Mouse (Mus musculus): ENCODE data around the gene Ece1. TPM values are rescaled to one million over a fixed set of nuclear protein-coding genes. Genes with fewer than 3 reads are reported as not detected.

The Ece1 gene
- polyA plus RNA-seq, 1 experiment from 2014 or later, result 48.6 TPM

DNA sequence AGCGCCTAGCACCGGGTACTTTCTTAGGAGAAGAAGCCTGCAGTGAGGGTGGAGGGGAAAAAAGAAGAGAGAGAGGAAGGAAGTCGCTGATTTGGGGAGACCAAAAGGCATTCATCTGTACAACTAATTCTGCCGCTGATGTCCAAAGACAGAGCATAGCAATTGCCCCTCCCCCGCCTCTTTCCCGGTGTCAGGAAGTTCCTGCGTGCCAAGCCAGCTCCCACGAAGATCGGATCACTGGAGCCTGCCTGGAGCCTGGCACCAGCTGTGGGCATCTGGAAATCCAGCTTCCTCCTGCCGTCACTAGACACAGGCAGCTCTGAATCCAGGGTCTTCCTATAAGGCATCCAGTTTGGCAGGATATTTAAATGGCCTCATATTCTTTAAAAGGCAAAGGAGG is 122.2 kb downstream of the Ece1 start:
- H3K4me3 ChIP-seq (replicated peaks; ENCODE audit: low read length), result no peak overlapping the region
- ATAC-seq (ENCODE audit: insufficient read depth, low FRiP score), result 0 out of 2 replicates have a peak, but pooled peaks have one; percentile 21
- 40% methylated on average over 10 of the region's 10 CpGs for WGBS
- no peaks in the 10 kb centered on the region for H3K9me3 ChIP-seq (replicated peaks; ENCODE audit: control insufficient read depth, low read length)
- no peaks in the 10 kb centered on the region for H3K27me3 ChIP-seq (ENCODE audit: control insufficient read depth, insufficient read depth, low read length)
- no peak overlapping the region for H3K9ac ChIP-seq (ENCODE audit: low read length)
- H3K4me1 ChIP-seq (ENCODE audit: control insufficient read depth, insufficient read depth, low read length), result no peaks in the 10 kb centered on the region
- H3K27ac ChIP-seq (ENCODE audit: low read length), result no peak overlapping the region
- no peaks in the 10 kb centered on the region for H3K36me3 ChIP-seq (ENCODE audit: control insufficient read depth, insufficient read depth, low read length)
- no peak overlapping the region for H3K4me2 ChIP-seq (ENCODE audit: low read depth, low read length)

DNA sequence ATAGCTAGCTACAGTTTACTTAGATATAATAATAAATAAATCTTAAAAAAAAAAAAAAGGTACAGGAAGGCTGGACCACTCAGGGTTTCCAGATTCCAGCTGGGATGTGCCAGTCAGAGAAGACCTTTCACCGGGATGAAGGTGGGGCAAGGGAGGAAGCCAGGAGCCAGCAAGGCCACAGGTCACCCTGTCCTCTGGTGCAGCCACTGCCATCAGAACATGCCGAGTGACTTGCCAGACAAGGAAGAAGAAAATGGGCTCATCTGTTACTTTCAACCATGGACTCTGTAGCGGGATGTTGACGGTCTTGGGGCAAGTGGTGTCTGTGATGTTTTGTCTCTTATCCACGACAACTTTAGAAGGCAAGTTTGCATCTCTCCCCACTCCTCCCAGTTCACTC is 122.7 kb downstream of the Ece1 start:
- H3K9ac ChIP-seq (ENCODE audit: low read length), result no peak overlapping the region
- H3K4me2 ChIP-seq (ENCODE audit: low read depth, low read length), result no peak overlapping the region
- no peak for ATAC-seq (ENCODE audit: insufficient read depth, low FRiP score)
- no peak overlapping the region for H3K27ac ChIP-seq (ENCODE audit: low read length)
- no peak overlapping the region for H3K4me3 ChIP-seq (replicated peaks; ENCODE audit: low read length)
- no peaks in the 10 kb centered on the region for H3K4me1 ChIP-seq (ENCODE audit: control insufficient read depth, insufficient read depth, low read length)
- H3K36me3 ChIP-seq (ENCODE audit: control insufficient read depth, insufficient read depth, low read length), result no peaks in the 10 kb centered on the region
- WGBS, result 54% methylated on average over 5 of the region's 5 CpGs
- no peaks in the 10 kb centered on the region for H3K9me3 ChIP-seq (replicated peaks; ENCODE audit: control insufficient read depth, low read length)
- H3K27me3 ChIP-seq (ENCODE audit: control insufficient read depth, insufficient read depth, low read length), result no peaks in the 10 kb centered on the region

GRCm38 (mm10) chr4:137989426-137989825 is 127.4 kb downstream of the Ece1 start:
- no peak overlapping the region for H3K4me2 ChIP-seq (ENCODE audit: low read depth, low read length)
- 90% methylated on average over 5 of the region's 5 CpGs for WGBS
- no peak overlapping the region for H3K9ac ChIP-seq (ENCODE audit: low read length)
- H3K4me1 ChIP-seq (ENCODE audit: control insufficient read depth, insufficient read depth, low read length), result 0 out of 2 replicates have a peak, but pooled peaks cover 4% of the 10 kb centered on the region
- H3K36me3 ChIP-seq (ENCODE audit: control insufficient read depth, insufficient read depth, low read length), result no peaks in the 10 kb centered on the region
- no peak overlapping the region for H3K4me3 ChIP-seq (replicated peaks; ENCODE audit: low read length)
- no peaks in the 10 kb centered on the region for H3K27me3 ChIP-seq (ENCODE audit: control insufficient read depth, insufficient read depth, low read length)
- 0 out of 2 replicates have a peak, but pooled peaks cover 3% of the 10 kb centered on the region for H3K9me3 ChIP-seq (replicated peaks; ENCODE audit: control insufficient read depth, low read length)
- H3K27ac ChIP-seq (ENCODE audit: low read length), result no peak overlapping the region
- ATAC-seq (ENCODE audit: insufficient read depth, low FRiP score), result no peak

DNA sequence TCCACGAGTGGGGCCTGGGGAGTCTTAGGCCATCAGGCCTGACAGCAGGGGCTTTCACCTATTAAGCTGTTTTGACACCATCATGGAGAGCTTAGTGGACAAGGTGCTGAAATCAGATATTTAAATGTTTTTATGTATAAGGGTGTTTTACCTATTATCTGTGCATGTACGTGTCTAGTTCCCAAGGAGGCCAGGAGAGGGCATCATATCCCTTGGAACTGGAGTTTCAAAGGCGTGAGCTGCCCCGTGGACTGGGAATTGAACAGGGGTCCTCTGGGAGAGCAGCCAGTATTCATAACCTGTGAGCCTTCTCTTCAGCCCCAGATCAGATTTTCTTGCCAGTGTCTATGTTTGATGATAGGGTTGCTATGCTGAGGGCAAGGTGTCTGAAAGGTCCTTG is 128.4 kb downstream of the Ece1 start:
- ATAC-seq (ENCODE audit: insufficient read depth, low FRiP score), result no peak

GRCm38 (mm10) chr4:137991240-137991639 is 129.2 kb downstream of the Ece1 start:
- Histone ChIP-seq H3K9me3 (replicated peaks; ENCODE audit: control insufficient read depth, low read length) (0 out of 2 replicates have a peak, but pooled peaks cover 3% of the 10 kb centered on the region), H3K4me3 (replicated peaks; ENCODE audit: low read length) (no peak overlapping the region), H3K4me2 (ENCODE audit: low read depth, low read length) (no peak overlapping the region), H3K9ac (ENCODE audit: low read length) (no peak overlapping the region), H3K4me1 (ENCODE audit: control insufficient read depth, insufficient read depth, low read length) (peaks cover 20% of the 10 kb centered on the region), H3K27ac (ENCODE audit: low read length) (no peak overlapping the region), H3K36me3 (ENCODE audit: control insufficient read depth, insufficient read depth, low read length) (peaks cover 2% of the 10 kb centered on the region; the same call in 1 of the 2 replicates), H3K27me3 (ENCODE audit: control insufficient read depth, insufficient read depth, low read length) (no peaks in the 10 kb centered on the region)
- 72% methylated on average over 7 of the region's 7 CpGs for WGBS
- ATAC-seq (ENCODE audit: insufficient read depth, low FRiP score), result no peak

More for the DNA sequence above, 128.4 kb downstream of the Ece1 start:
- Histone ChIP-seq H3K36me3 (ENCODE audit: control insufficient read depth, insufficient read depth, low read length) (no peaks in the 10 kb centered on the region), H3K9me3 (replicated peaks; ENCODE audit: control insufficient read depth, low read length) (0 out of 2 replicates have a peak, but pooled peaks cover 3% of the 10 kb centered on the region), H3K27ac (ENCODE audit: low read length) (no peak overlapping the region), H3K27me3 (ENCODE audit: control insufficient read depth, insufficient read depth, low read length) (no peaks in the 10 kb centered on the region), H3K4me2 (ENCODE audit: low read depth, low read length) (no peak overlapping the region), H3K9ac (ENCODE audit: low read length) (no peak overlapping the region), H3K4me3 (replicated peaks; ENCODE audit: low read length) (no peak overlapping the region), H3K4me1 (ENCODE audit: control insufficient read depth, insufficient read depth, low read length) (peaks cover 12% of the 10 kb centered on the region)
- 85% methylated on average over 4 of the region's 4 CpGs for WGBS

DNA sequence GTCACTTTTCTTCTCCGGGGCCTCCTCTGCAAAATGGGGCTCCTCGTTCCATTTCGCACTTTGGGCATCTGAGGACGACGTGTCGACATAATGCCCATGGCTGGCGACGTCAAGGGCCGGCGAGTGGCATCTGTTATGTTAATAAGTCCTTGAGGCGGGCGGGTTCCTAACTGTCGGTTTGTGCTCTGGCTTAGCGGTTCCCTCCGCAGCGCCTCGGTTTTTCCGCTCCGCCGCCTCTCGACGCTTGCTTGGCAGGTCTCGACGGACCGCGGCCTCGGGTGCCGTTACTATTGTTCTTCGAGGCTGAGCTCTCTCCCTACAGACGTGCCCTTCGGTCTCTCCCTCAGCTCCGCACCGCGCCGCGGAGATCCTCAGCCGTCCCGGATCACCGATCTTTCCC is 130.9 kb downstream of the Ece1 start, which contains the start of gene Eif4g3:
Gene Eif4g3 (plus strand): TSS at position 133 of the 400 bp plus-strand sequence.
- Histone ChIP-seq H3K9ac (ENCODE audit: low read length) (peak within 1 kb of the TSS; percentile 94), H3K4me1 (ENCODE audit: control insufficient read depth, insufficient read depth, low read length) (peaks cover 22% of the 10 kb centered on the region), H3K9me3 (replicated peaks; ENCODE audit: control insufficient read depth, low read length) (0 out of 2 replicates have a peak, but pooled peaks cover 3% of the 10 kb centered on the region), H3K36me3 (ENCODE audit: control insufficient read depth, insufficient read depth, low read length) (peaks cover 6% of the 10 kb centered on the region; the same call in 1 of the 2 replicates), H3K4me3 (replicated peaks; ENCODE audit: low read length) (peak within 1 kb of the TSS; percentile 80), H3K27me3 (ENCODE audit: control insufficient read depth, insufficient read depth, low read length) (no peaks in the 10 kb centered on the region), H3K4me2 (ENCODE audit: low read depth, low read length) (peak within 1 kb of the TSS; percentile 70), H3K27ac (ENCODE audit: low read length) (peak within 1 kb of the TSS; percentile 87)
- no peak; the same call in 1 of the 2 replicates for ATAC-seq (ENCODE audit: insufficient read depth, low FRiP score)
- 2% methylated on average over 39 of the region's 39 CpGs for WGBS

DNA sequence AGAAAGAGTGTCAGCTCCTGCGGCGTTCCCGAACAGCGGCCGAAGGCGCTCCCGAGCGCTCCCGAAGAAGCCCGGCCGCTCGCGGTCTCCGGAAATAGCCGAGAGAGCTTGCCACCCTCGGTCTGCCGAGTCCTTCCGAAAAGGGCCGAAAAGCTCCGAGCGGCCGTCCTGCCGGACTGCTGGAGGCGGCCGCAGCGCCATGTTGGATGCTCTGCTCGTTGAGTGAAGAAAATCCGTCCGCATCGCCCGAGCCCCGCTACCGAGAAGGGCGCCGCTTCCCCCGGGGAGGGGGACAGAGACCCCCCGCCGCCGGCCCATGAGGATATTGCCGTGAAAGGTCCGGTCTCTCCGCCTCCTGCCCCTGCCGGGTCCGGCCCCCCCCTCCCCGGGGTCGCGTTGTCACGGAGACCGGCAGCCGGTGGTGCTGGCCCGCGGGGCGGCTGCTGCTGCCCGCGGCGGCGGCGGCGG is 131.3 kb downstream of the Ece1 start:
- WGBS, result under 1% methylated on average over 58 of the region's 59 CpGs
- peak overlapping the region; percentile 80 for H3K4me3 ChIP-seq (replicated peaks; ENCODE audit: low read length)
- peak overlapping the region; percentile 70 for H3K4me2 ChIP-seq (ENCODE audit: low read depth, low read length)
- H3K9me3 ChIP-seq (replicated peaks; ENCODE audit: control insufficient read depth, low read length), result 0 out of 2 replicates have a peak, but pooled peaks cover 3% of the 10 kb centered on the region
- H3K4me1 ChIP-seq (ENCODE audit: control insufficient read depth, insufficient read depth, low read length), result peaks cover 22% of the 10 kb centered on the region
- no peaks in the 10 kb centered on the region for H3K27me3 ChIP-seq (ENCODE audit: control insufficient read depth, insufficient read depth, low read length)
- peak overlapping the region; percentile 94 for H3K9ac ChIP-seq (ENCODE audit: low read length)
- peak overlapping the region; percentile 87 for H3K27ac ChIP-seq (ENCODE audit: low read length)
- peak; percentile 95 for ATAC-seq (ENCODE audit: insufficient read depth, low FRiP score)
- H3K36me3 ChIP-seq (ENCODE audit: control insufficient read depth, insufficient read depth, low read length), result peaks cover 11% of the 10 kb centered on the region; the same call in 1 of the 2 replicates

DNA sequence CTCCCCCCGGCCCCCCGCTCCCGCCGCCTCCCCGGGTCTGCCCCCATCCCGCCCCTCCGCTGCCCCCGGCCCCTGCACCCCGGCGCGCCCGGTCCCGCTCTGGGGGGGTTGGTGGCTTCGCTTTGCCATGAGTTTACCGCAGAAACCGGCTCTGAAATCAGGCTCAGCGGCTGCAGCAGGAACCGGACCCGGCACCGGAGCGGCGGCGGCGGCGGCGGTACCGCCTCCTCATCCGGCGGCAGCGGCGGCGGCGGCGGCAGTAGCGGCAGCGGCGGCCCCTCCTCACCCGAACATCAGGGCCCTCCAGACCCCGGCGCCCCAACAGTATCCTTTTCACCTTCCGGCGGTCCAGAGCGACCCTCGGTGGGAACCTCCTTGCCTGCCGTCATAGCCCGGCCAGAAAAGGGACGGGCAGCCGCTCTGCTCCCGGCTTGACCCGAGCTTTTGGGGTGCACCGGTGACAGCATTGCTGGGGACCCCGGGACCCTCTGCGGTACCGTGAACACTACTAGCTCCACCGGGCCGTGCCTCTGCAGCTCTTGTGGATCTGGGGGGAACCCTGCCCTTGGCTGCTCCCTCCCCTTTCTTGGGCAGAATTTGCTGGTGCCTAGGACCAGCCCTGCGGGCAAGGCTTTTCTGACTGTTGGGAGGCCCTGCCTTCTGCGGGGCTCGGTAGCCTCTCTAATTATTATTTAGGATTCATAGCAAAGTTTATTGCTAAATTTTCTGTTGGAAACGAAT is 132.0 kb downstream of the Ece1 start:
- peak; percentile 15; the same call in 1 of the 2 replicates for ATAC-seq (ENCODE audit: insufficient read depth, low FRiP score)
- WGBS, result under 1% methylated on average over 48 of the region's 60 CpGs

More for the DNA sequence above, 132.0 kb downstream of the Ece1 start:
- Histone ChIP-seq H3K9me3 (replicated peaks; ENCODE audit: control insufficient read depth, low read length) (0 out of 2 replicates have a peak, but pooled peaks cover 3% of the 10 kb centered on the region), H3K36me3 (ENCODE audit: control insufficient read depth, insufficient read depth, low read length) (peaks cover 17% of the 10 kb centered on the region), H3K4me3 (replicated peaks; ENCODE audit: low read length) (peak overlapping the region; percentile 80), H3K27ac (ENCODE audit: low read length) (peak overlapping the region; percentile 87), H3K9ac (ENCODE audit: low read length) (peak overlapping the region; percentile 94), H3K27me3 (ENCODE audit: control insufficient read depth, insufficient read depth, low read length) (no peaks in the 10 kb centered on the region), H3K4me1 (ENCODE audit: control insufficient read depth, insufficient read depth, low read length) (peaks cover 22% of the 10 kb centered on the region), H3K4me2 (ENCODE audit: low read depth, low read length) (peak overlapping the region; percentile 70)

Data from stomach, embryonic 16.5 days (tissue).